Mouse (Mus musculus) lung, embryonic 16.5 days (tissue): ENCODE measurements around the gene Cdca8. TPM values are rescaled to one million over a fixed set of nuclear protein-coding genes. Genes with fewer than 3 reads are reported as not detected.

Source experiments
- ATAC-seq: fragments of 200-750 bp; cut with Nextera tagmentation; 2 replicates; pipeline ENCODE4 v1.8.0; 2017; ENCODE audit warnings: low read depth, mild to moderate bottlenecking, moderate library complexity
- H3K27ac ChIP-seq: fragments of 300-500 bp; sonication (generic); 2 replicates; pipeline ENCODE4 v1.5.1; 2014; ENCODE audit warnings: mild to moderate bottlenecking, control low read depth, low read length
- H3K27me3 ChIP-seq: fragments of 300-500 bp; sonication (generic); 2 replicates; pipeline ENCODE4 v1.6.1; 2014; ENCODE audit warnings: low read depth, low read length, mixed read lengths; ENCODE audit not compliant: control insufficient read depth, insufficient read depth
- H3K36me3 ChIP-seq: fragments of 300-500 bp; sonication (generic); 2 replicates; pipeline ENCODE4 v1.6.1; 2014; ENCODE audit warnings: low read length; ENCODE audit not compliant: control insufficient read depth, insufficient read depth
- H3K4me1 ChIP-seq: fragments of 300-500 bp; sonication (generic); replicated peaks from 2 replicates; pipeline ENCODE4 v1.6.1; 2014; ENCODE audit warnings: low read length, mixed read lengths; ENCODE audit not compliant: control insufficient read depth, insufficient read depth
- H3K4me2 ChIP-seq: fragments of 300-500 bp; sonication (generic); 2 replicates; pipeline ENCODE4 v1.6.1; 2014; ENCODE audit warnings: low read depth, low read length, control low read depth
- H3K4me3 ChIP-seq: fragments of 300-500 bp; sonication (generic); 2 replicates; pipeline ENCODE4 v1.5.1; 2014; ENCODE audit warnings: mild to moderate bottlenecking, low read length, control low read depth
- H3K9ac ChIP-seq: fragments of 300-500 bp; sonication (generic); 2 replicates; pipeline ENCODE4 v1.6.1; 2014; ENCODE audit warnings: low read length, control low read depth
- H3K9me3 ChIP-seq: fragments of 300-500 bp; sonication (generic); 2 replicates; pipeline ENCODE4 v1.6.1; 2016; ENCODE audit warnings: low read length; ENCODE audit not compliant: control insufficient read depth
- WGBS: fragments of 180-500 bp; shearing (Covaris S2); extraction: QIAGEN DNeasy Blood & Tissue Kit; methylation state at CpG from one replicate; pipeline ENCODE4 v1.1.7; 2014; 5-methylcytosine and 5-hydroxymethylcytosine counted together
- polyA plus RNA-seq: library from polyadenylated mRNA; unstranded; fragments of >200 nt; fragmentation: Nextera tagmentation; extraction: Ambion mirVana; gene quantifications from 2 replicates; pipeline ENCODE4 v1.2.1, GENCODE M21; 2015

Cdca8 gene
- polyA plus RNA-seq, 1 experiment from 2014 or later: 150 TPM

DNA sequence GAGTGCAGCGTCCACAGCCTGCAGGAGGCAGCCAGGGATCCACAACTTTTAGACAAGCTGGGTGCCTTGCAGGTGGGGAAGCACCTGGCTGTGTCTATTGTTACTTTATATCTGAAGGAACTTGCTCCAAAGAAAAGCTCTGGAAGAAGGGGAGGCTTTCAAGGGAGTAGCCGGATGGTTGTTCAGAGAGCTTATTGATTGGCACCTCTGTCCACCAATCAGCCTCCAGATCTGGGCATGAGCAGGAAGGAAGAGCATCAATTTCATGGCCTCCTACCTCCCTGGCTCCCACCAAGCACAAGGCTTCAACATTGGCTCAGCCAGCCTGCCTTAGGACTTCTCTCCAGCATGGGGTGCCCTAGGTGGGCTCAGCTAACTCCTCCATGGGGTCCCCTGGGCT lies 34.2 kb upstream of the Cdca8 start:
- Histone ChIP-seq H3K27ac (no peak overlapping the region), H3K4me3 (no peak overlapping the region), H3K9ac (no peak overlapping the region), H3K36me3 (no peaks in the 10 kb centered on the region), H3K4me1 (no peaks in the 10 kb centered on the region), H3K27me3 (no peaks in the 10 kb centered on the region), H3K4me2 (no peak overlapping the region), H3K9me3 (no peaks in the 10 kb centered on the region)
- ATAC-seq: no peak
- 87% methylated on average over 2 of the region's 2 CpGs for WGBS

DNA sequence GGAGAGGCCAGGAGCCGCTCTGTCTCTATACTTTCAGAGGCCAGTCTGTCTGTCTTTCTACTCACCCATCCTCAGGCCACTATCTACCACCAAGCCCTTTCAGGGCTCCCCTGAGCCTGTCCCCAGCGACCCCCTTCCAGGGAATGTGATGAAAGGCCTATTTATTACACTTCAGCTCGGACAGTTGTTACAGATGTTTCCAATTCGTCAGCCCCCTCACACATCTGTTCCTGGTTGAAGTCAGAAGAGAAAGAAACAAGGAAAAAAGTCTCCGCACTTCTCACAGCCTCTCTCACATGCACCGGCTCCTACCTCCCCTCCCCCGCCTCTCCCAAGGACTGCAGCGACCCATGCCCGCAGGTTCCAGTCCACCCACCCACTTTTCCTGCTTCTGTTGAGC lies 33.2 kb upstream of the Cdca8 start:
- ATAC-seq: no peak
- H3K4me1 ChIP-seq: no peaks in the 10 kb centered on the region
- WGBS: 36% methylated on average over 9 of the region's 9 CpGs

DNA sequence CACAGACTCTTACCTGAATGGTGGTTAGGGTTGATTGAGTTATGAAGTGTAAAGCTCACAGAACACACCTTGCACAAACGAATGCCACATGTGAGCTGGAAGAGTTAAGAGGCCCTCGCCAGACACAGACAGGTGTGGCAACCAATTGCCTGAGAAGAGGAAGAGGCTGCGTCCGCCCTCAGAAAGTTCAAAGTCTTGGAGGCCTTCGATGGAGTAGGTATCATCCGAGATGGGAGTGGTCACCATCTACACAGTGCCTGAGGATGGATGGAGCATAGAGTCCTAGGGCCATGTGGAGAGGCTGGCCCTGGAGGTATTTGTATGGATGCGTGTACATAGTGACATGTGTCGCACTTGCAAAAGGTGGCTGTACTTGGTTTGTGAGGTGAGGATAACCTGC lies 32.0 kb upstream of the Cdca8 start:
- no peaks in the 10 kb centered on the region for H3K27me3 ChIP-seq
- WGBS: 58% methylated on average over 8 of the region's 8 CpGs
- no peaks in the 10 kb centered on the region for H3K9me3 ChIP-seq
- no peak overlapping the region for H3K27ac ChIP-seq
- no peak overlapping the region for H3K4me3 ChIP-seq
- ATAC-seq: no peak
- no peak overlapping the region for H3K4me2 ChIP-seq
- no peaks in the 10 kb centered on the region for H3K36me3 ChIP-seq
- H3K4me1 ChIP-seq: no peaks in the 10 kb centered on the region
- no peak overlapping the region for H3K9ac ChIP-seq

More for the DNA sequence above, 33.2 kb upstream of the Cdca8 start:
- Histone ChIP-seq H3K27me3 (no peaks in the 10 kb centered on the region), H3K9ac (no peak overlapping the region), H3K4me2 (no peak overlapping the region), H3K27ac (no peak overlapping the region), H3K4me3 (no peak overlapping the region), H3K9me3 (no peaks in the 10 kb centered on the region), H3K36me3 (no peaks in the 10 kb centered on the region)

DNA sequence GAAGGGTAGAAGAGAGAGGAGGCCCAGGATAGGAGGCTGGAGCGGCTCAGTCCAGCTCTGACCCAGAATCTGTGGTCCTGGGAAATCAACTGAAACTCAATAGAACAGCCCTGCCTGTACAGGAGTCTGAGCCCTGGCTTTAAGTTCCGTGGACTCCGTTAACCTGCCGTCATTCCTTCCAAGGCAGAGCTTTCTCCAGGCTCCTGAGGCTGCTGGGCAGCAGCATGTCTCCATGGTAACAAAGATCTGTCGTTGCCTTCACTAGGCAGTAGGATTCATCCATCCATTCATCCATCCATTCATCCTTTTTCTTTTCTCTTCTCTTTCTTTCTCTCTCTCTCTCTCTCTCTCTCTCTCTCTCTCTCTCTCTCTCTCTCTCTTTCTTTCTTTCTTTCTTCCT lies 31.6 kb upstream of the Cdca8 start:
- Histone ChIP-seq H3K36me3 (no peaks in the 10 kb centered on the region), H3K27me3 (no peaks in the 10 kb centered on the region), H3K4me1 (no peaks in the 10 kb centered on the region), H3K9ac (no peak overlapping the region), H3K4me3 (no peak overlapping the region), H3K27ac (no peak overlapping the region), H3K9me3 (no peaks in the 10 kb centered on the region), H3K4me2 (no peak overlapping the region)
- no peak for ATAC-seq
- WGBS: 33% methylated on average over 5 of the region's 5 CpGs

DNA sequence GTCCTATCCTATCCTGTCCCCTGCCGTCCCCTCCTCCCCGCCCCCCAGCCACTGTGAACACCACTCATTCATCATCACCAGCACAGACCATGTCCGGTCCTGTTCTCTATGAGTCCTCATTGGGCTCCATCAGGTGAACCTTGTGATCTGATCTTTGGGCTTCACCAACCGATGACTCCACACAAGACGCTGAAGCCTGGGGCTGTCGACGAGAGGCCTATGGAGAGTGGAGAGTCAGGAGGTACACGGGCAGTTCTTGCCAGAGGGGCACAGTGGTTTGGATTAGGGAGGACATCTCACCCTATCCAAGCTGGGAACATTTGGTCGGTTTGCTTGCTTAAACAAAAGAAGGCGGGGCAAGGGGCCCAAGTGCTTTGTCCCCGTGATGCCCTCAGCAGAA lies 31.1 kb upstream of the Cdca8 start:
- WGBS: 58% methylated on average over 11 of the region's 11 CpGs
- H3K9ac ChIP-seq: no peak overlapping the region
- no peaks in the 10 kb centered on the region for H3K36me3 ChIP-seq
- no peaks in the 10 kb centered on the region for H3K4me1 ChIP-seq
- H3K4me2 ChIP-seq: no peak overlapping the region
- ATAC-seq: no peak
- H3K9me3 ChIP-seq: no peaks in the 10 kb centered on the region
- no peaks in the 10 kb centered on the region for H3K27me3 ChIP-seq
- no peak overlapping the region for H3K27ac ChIP-seq
- no peak overlapping the region for H3K4me3 ChIP-seq

DNA sequence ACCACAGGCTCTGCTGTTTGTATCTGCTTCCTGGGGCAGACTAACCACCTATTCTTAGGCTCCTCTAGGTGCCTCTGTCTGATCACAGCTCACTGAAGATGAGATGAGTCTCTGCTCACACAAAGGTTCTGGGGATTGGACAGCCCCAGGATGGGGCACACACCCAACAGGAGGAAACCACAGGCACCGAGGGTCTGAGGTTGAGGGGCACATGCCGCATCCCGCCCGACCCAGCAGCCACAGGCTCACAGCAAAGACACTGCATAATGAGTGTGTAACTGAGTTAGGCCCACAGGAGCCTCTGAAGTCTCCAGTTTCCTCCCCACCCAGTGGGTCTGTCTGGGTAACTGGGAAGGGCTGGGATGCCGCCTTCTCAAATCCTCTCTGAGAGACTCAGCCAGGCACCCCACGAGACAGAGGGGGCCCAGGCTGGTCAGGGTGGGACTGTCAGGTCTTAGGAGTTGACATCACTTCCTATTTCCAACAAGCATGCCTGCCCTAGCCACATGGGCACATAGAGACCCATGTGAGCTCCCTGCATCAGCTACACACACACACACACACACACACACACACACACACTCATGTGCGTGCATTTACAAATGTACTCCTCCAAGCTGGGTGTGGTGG lies 30.2 kb upstream of the Cdca8 start:
- no peaks in the 10 kb centered on the region for H3K36me3 ChIP-seq
- 65% methylated on average over 7 of the region's 7 CpGs for WGBS
- ATAC-seq: no peak
- H3K4me1 ChIP-seq: no peaks in the 10 kb centered on the region
- H3K27me3 ChIP-seq: no peaks in the 10 kb centered on the region
- no peak overlapping the region for H3K9ac ChIP-seq
- H3K4me3 ChIP-seq: no peak overlapping the region
- H3K4me2 ChIP-seq: no peak overlapping the region
- H3K27ac ChIP-seq: no peak overlapping the region
- no peaks in the 10 kb centered on the region for H3K9me3 ChIP-seq

DNA sequence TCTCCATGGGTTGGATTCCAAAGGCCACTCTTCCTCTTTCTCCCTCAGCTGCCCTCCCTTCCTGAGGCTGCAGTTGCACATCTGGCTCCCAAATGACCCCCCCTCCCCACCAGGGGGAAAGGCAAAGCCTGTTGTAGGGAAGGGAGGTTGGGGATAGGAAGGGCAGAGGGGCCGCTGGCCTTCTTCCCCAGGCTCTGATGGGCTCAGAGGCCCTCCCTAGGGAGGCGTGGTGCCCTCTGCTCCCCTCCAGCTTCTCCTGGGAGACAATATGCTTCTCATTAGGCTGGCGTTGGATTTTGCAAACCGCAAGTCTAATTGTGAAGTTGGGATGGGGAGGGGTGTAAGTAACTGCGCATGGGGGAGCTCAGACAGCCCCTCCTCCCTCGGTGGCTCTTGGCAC lies 29.6 kb upstream of the Cdca8 start:
- no peaks in the 10 kb centered on the region for H3K9me3 ChIP-seq
- no peaks in the 10 kb centered on the region for H3K27me3 ChIP-seq
- no peaks in the 10 kb centered on the region for H3K36me3 ChIP-seq
- H3K27ac ChIP-seq: no peak overlapping the region
- H3K9ac ChIP-seq: no peak overlapping the region
- 57% methylated on average over 6 of the region's 6 CpGs for WGBS
- no peaks in the 10 kb centered on the region for H3K4me1 ChIP-seq
- no peak overlapping the region for H3K4me3 ChIP-seq
- ATAC-seq: no peak
- H3K4me2 ChIP-seq: no peak overlapping the region

DNA sequence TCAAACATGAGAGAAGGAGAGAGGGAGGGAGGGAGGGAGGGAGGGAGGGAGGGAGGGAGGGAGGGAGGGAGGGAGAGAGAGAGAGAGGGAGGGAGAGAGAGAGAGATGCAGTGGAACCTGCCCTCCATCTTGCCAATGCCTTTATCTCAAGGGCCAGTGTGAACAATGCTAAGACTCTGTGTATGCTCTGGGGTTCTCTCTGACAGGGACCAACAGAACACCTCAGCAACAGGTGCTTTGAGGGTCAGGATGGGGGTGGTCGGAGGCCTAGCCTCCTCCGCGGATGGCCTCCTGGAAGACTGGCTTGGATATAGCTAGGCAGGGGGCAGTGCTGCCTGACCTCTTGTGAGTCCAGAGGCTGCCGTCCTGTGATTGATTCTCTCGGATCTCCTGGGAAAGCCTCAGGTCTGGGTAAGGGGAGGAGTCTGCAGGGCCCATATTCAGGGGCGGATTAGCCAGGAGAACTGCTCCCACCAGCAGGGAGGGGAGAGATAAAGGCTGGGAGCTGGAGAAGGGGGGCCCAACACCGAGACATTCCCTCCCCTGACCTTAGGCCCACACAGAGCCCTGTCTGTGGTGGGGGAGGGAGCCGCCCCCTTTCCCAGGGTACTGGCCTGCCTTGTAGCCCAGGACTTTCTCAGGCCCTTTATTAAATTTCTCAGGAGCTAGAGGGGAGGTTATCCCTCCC lies 25.9 kb upstream of the Cdca8 start:
- no peaks in the 10 kb centered on the region for H3K4me1 ChIP-seq
- no peaks in the 10 kb centered on the region for H3K27me3 ChIP-seq
- 0 out of 2 replicates have a peak, but pooled peaks have one; percentile 12 for ATAC-seq
- no peak overlapping the region for H3K4me3 ChIP-seq
- no peak overlapping the region for H3K4me2 ChIP-seq
- H3K9me3 ChIP-seq: no peaks in the 10 kb centered on the region
- WGBS: 15% methylated on average over 8 of the region's 8 CpGs
- H3K27ac ChIP-seq: no peak overlapping the region
- H3K9ac ChIP-seq: no peak overlapping the region
- no peaks in the 10 kb centered on the region for H3K36me3 ChIP-seq

DNA sequence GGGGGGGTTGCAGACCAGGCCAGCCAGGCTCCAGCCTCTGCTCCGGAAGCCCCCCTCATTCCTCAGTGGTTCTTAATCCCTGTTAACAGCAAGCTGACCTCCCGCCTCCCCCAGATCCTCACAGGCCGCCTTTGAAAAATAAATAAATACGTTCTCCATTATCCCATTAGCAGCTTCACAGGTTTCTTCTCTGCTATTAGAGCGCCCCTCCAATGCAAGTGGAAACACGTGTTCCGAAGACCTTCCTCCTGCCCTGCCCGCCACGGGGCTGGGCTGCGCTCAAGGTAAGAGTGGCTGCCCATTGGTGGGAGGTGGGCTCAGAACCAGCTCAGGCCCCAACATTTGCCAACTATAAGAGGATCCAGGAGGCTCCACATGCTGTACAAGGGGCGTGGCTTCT lies 23.5 kb upstream of the Cdca8 start:
- no peaks in the 10 kb centered on the region for H3K27me3 ChIP-seq
- 25% methylated on average over 11 of the region's 11 CpGs for WGBS
- H3K4me3 ChIP-seq: no peak overlapping the region
- no peaks in the 10 kb centered on the region for H3K36me3 ChIP-seq
- no peak overlapping the region for H3K9ac ChIP-seq
- H3K4me1 ChIP-seq: peaks cover 3% of the 10 kb centered on the region; the same call in 1 of the 2 replicates
- H3K27ac ChIP-seq: no peak overlapping the region
- no peaks in the 10 kb centered on the region for H3K9me3 ChIP-seq
- ATAC-seq: no peak
- H3K4me2 ChIP-seq: no peak overlapping the region
